Mouse (Mus musculus) small intestine, adult 2 months (tissue): ENCODE measurements around the gene Smyd3. TPM values are rescaled to one million over a fixed set of nuclear protein-coding genes. Genes with fewer than 3 reads are reported as not detected.

Source experiments
- H3K27ac ChIP-seq: fragments of 200-500 bp; 2 replicates; pipeline ENCODE4 v1.5.1; 2012; ENCODE audit warnings: low read depth, low read length, control low read depth, inconsistent platforms; ENCODE audit not compliant: insufficient read depth
- H3K27me3 ChIP-seq: fragments of 200-500 bp; 2 replicates; pipeline ENCODE4 v1.6.1; 2012; ENCODE audit warnings: mild to moderate bottlenecking, moderate library complexity, low read length, inconsistent platforms; ENCODE audit not compliant: control insufficient read depth, insufficient read depth
- H3K36me3 ChIP-seq: fragments of 200-500 bp; 2 replicates; pipeline ENCODE4 v1.6.1; 2012; ENCODE audit warnings: mild to moderate bottlenecking, low read length, control low read depth, inconsistent platforms; ENCODE audit not compliant: control insufficient read depth, insufficient read depth
- H3K4me1 ChIP-seq: fragments of 200-500 bp; 2 replicates; pipeline ENCODE4 v1.6.1; 2012; ENCODE audit warnings: low read length, inconsistent platforms, mixed read lengths; ENCODE audit not compliant: control insufficient read depth, insufficient read depth, insufficient read length
- H3K4me3 ChIP-seq: fragments of 200-500 bp; 2 replicates; pipeline ENCODE4 v1.5.1; 2012; ENCODE audit warnings: low read depth, mild to moderate bottlenecking, control low read depth, inconsistent platforms, low read length, moderate library complexity
- CTCF ChIP-seq: fragments of 200-500 bp; IDR thresholded peaks from 2 replicates; pipeline ENCODE4 v1.5.1; 2012; ENCODE audit warnings: low read depth, mild to moderate bottlenecking, control low read depth, inconsistent platforms, low read length, moderate library complexity, mixed read lengths; ENCODE audit not compliant: insufficient replicate concordance, insufficient read length; ENCODE audit errors: extremely low read depth
- POLR2A ChIP-seq: fragments of 200-500 bp; IDR thresholded peaks from 2 replicates; pipeline ENCODE4 v1.6.1; 2012; ENCODE audit warnings: low read depth, mild to moderate bottlenecking, control low read depth, inconsistent platforms, low read length, moderate library complexity
- WGBS: fragments of 180-500 bp; shearing (Covaris S2); methylation state at CpG from one replicate; pipeline ENCODE4 v1.1.7; 2018; 5-methylcytosine and 5-hydroxymethylcytosine counted together
- polyA plus RNA-seq: library from polyadenylated mRNA; depleted of rRNA; stranded (reverse); fragments of >200 nt; gene quantifications from 2 replicates; pipeline ENCODE4 v1.2.3, GENCODE M21; 2012

Gene Smyd3
- polyA plus RNA-seq, 1 experiment, result 1.1 TPM

DNA sequence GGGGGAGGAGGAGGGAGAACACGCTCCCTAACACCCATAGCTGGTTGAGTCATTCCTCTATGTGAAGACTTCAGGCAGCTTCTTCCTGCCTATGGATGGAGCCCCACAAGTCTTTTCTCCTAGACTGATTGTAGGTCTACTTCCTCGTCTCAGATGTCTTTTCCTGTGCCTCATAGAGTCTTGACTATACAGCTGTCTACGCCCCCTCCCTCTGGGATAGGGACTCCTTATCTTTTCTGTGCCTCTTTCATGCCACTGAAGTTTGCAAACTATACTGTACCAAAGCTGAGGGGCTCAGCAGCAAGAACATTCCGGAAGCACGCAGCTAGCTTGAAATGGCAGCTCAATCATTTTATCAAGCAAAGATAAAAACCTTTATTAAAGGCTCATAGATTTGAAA lies 428.7 kb downstream of the Smyd3 start:
- Histone ChIP-seq H3K27ac (no peak overlapping the region), H3K4me1 (no peaks in the 10 kb centered on the region), H3K36me3 (no peaks in the 10 kb centered on the region), H3K4me3 (no peak overlapping the region), H3K27me3 (no peaks in the 10 kb centered on the region)
- TF ChIP-seq POLR2A (no peak), CTCF (no peak)
- WGBS, result 75% methylated on average over 5 of the region's 5 CpGs

- no peak overlapping the region for H3K4me3 ChIP-seq
- no peak overlapping the region for H3K27ac ChIP-seq
- WGBS, result 62% methylated on average over 6 of the region's 6 CpGs
- no peaks in the 10 kb centered on the region for H3K4me1 ChIP-seq
- TF ChIP-seq CTCF, result peak; percentile 17; the same call in 1 of the 2 replicates
- TF ChIP-seq POLR2A, result no peak
- no peaks in the 10 kb centered on the region for H3K27me3 ChIP-seq
- no peaks in the 10 kb centered on the region for H3K36me3 ChIP-seq
These were observed 430.5 kb downstream of the Smyd3 start for GRCm38 (mm10) chr1:179087033-179087998.

DNA sequence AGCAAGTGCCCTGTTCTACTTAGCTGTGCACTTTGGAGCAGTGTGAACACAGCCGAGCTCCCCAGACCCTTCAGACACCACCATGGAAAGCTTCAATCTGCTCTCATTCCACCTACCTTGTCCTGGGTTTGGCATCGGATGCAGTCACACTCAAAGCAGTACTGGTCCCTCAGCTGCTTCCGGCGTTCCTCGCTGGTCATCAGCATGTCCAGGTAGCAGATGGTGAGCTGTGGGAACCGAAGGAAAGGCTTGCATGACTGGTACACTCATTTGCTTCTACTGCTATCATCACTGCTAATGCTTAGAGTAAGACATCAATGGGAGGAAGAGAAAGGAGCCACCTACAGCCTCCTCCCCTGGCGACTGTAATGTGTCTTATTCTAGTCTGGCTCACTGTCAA lies 431.6 kb downstream of the Smyd3 start:
- Histone ChIP-seq H3K36me3 (no peaks in the 10 kb centered on the region), H3K27me3 (no peaks in the 10 kb centered on the region), H3K4me3 (no peak overlapping the region), H3K4me1 (no peaks in the 10 kb centered on the region), H3K27ac (no peak overlapping the region)
- TF ChIP-seq POLR2A (no peak), CTCF (no peak)
- WGBS, result 92% methylated on average over 7 of the region's 7 CpGs

GRCm38 (mm10) chr1:179083098-179083497 lies 434.7 kb downstream of the Smyd3 start:
- 67% methylated on average over 5 of the region's 5 CpGs for WGBS
- Histone ChIP-seq H3K27ac (no peak overlapping the region), H3K27me3 (no peaks in the 10 kb centered on the region), H3K36me3 (no peaks in the 10 kb centered on the region), H3K4me3 (no peak overlapping the region), H3K4me1 (no peaks in the 10 kb centered on the region)
- no peak for TF ChIP-seq CTCF
- TF ChIP-seq POLR2A, result no peak

GRCm38 (mm10) chr1:179073846-179074245 lies 444.0 kb downstream of the Smyd3 start:
- H3K27ac ChIP-seq, result no peak overlapping the region
- no peak overlapping the region for H3K4me3 ChIP-seq
- WGBS, result 80% methylated on average over 7 of the region's 7 CpGs
- H3K4me1 ChIP-seq, result no peaks in the 10 kb centered on the region
- H3K27me3 ChIP-seq, result no peaks in the 10 kb centered on the region
- TF ChIP-seq CTCF (no peak), POLR2A (no peak)
- H3K36me3 ChIP-seq, result no peaks in the 10 kb centered on the region

GRCm38 (mm10) chr1:179072935-179073654 lies 444.7 kb downstream of the Smyd3 start:
- TF ChIP-seq POLR2A (no peak), CTCF (no peak)
- Histone ChIP-seq H3K36me3 (no peaks in the 10 kb centered on the region), H3K27me3 (no peaks in the 10 kb centered on the region), H3K27ac (no peak overlapping the region), H3K4me1 (no peaks in the 10 kb centered on the region), H3K4me3 (no peak overlapping the region)
- 83% methylated on average over 11 of the region's 11 CpGs for WGBS

DNA sequence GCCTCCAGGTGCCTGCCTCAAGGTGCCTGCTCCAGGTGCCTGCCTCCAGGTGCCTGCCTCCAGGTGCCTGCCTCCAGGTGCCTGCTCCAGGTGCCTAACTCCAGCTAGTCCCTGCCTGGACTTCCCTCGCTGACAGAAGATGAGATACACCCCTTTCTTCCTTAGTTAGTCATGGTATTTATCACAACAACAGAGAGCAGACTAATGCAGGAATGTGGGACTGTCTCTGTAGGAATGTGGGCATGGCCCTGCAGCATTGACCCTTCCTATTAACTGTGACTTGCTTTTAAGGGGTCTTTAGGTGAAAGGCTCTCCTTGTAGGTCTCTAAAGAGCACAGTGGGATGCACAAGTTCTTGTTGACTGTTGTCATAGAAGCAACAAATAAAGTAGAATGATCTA lies 445.4 kb downstream of the Smyd3 start:
- Histone ChIP-seq H3K36me3 (no peaks in the 10 kb centered on the region), H3K27ac (no peak overlapping the region), H3K4me1 (no peaks in the 10 kb centered on the region), H3K4me3 (no peak overlapping the region), H3K27me3 (no peaks in the 10 kb centered on the region)
- WGBS, result 82% methylated on average over 1 of the region's 1 CpGs
- no peak for TF ChIP-seq POLR2A
- no peak for TF ChIP-seq CTCF
